Mouse (Mus musculus): ENCODE results near the gene Fgf7. TPM values are rescaled to one million over a fixed set of nuclear protein-coding genes. Genes with fewer than 3 reads are reported as not detected.

The Fgf7 gene
- polyA plus RNA-seq (2017; shearing (Covaris generic)) = not detected

GRCm38 (mm10) chr2:126034379-126035005 is at the start of gene Fgf7:
TSS of gene Fgf7 (plus strand) at chr2:126034658.
- no peak for ATAC-seq

DNA sequence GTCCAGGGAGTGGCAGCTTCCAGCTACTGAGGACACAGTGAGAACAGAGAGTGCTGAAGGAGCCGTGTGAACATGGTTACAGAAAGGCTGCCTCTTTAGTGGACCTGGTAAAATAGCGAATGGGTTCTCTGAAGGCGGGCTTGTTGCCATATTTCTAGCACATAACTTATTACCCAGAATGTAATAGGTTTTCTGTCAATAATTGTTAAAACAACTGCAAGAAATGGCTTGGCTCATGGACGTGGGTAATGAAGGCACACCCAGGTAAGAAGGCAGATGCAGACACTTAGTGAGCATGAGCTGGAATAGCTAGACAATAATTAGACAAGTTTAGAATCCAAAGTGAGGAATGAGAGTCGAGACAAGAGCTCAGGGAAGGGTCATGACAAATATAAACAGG is 32.2 kb upstream of the Fgf7 start:
- no peak for ATAC-seq

GRCm38 (mm10) chr2:126006088-126006487 is 28.4 kb upstream of the Fgf7 start:
- no peak for ATAC-seq

DNA sequence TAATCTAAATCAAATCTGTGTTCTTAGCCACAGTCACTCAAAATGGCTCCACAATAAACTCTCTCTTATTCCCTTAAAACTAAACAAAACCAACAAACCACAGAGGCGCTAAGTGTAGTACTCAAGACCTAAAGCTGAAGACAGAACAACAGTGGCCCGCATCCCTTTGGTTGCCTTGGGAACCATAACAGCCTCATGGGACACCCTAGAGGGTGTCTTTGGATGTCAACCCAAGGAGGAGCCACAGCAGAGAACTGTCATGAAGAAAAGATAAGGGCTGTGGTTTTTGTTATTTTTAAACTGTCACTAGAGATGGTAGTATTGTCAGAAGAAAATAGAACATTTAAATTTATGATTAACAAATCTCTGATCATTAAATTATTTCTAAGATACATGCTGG is 27.7 kb upstream of the Fgf7 start:
- ATAC-seq = no peak

DNA sequence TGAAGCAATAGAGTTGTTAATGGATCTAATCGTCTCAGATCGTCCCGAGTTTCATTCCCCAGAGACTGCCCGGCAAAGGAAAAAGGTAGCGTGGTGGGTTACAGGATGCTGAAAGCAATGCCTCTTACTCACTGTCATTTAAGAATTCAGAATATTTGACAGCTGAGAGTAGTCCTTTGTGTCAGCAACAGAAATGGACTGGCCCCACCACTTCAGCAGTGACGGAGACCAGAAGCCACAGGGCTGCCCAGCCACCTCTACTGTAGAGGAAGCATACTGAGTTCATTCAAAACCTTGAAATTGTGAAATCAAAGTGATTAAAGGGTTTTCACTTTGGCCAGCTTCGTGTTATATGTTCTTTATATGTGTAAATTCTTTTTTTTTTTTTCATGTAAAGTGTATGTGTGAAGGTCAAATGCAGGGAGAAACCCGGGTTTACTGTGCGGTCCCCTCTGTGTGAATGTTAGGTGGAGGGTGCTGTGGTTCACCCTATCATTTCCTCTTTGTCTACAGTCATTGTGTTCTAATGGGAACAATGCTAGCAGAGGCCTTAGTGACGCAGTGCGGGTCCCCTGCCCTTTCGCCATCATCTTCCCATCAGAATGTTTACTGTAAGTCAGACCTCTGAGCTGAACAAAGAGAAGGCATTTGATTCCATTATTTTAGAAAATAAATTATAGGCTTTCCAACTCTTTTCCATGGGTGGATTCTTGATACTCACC is 19.3 kb upstream of the Fgf7 start:
- ATAC-seq = no peak

GRCm38 (mm10) chr2:126015763-126016473 is 18.5 kb upstream of the Fgf7 start:
- no peak for ATAC-seq

DNA sequence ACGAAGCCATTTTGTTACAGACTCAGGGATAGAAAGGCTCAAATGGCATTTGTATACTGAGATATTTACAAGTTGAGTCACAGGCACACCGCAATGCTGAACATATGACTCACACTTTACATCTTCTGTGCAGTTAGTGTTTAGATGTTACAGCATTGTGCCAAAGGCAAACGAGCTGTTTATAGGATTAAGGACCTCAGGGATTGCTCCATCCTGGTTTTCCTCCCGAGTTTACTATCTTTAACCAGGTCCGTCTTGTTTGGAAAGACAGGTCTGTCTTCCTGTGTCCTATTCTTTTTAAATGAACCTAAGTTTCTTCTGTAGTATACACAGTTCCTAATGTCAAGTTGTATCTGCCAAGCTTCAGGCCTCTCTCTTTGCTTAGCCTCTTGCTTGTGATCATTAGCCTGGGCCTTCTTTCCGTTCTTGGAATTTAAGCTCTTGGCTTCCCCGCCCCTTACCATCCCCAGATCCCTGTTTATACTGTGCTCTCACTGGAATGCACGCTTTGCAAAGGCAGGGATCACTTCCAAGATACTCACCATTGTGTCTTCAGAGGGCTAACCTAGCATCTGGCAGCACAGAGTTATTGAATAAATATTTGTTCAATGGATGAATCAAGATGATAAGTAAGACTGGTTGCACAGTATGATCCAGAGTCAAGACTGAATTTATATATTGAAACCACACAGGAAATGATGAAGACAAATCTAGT is 3.1 kb upstream of the Fgf7 start:
- ATAC-seq = no peak

- no peak for ATAC-seq
Measured at GRCm38 (mm10) chr2:126033114-126033972, 1.1 kb upstream of the Fgf7 start.

DNA sequence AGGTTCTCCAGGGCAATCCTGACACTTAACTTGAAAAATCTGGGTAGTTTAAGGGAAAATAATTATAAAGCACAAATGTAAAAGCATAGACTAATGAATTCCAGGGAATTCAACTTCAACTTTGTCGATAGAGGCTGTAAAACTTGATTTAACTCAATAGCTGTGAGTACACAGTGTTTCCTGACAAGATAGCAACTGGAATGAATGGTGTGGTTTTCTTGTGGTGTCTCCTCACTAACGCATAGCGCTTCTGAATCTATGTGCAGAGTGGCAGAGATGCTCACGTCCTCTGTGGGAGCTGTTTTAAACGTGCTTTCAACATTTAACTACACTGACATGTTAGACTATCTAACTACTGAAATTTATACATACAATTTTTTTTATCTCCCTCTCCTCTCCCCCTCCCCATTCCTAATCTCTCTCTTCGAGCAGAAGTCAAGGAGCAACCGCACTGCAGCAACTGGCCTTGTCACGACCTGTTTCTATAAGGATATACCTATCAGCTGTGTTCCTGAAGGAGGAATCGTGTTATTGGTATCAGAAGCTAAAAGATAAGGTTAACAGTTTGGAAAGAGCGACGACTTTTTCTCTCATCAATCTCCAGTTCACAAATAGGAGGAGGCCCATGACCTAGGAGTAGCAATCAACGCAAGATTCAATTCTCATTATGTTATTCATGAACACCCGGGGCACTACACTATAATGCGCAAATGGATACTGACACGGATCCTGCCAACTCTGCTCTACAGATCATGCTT is 734 bp downstream of the Fgf7 start:
- ATAC-seq = no peak

DNA sequence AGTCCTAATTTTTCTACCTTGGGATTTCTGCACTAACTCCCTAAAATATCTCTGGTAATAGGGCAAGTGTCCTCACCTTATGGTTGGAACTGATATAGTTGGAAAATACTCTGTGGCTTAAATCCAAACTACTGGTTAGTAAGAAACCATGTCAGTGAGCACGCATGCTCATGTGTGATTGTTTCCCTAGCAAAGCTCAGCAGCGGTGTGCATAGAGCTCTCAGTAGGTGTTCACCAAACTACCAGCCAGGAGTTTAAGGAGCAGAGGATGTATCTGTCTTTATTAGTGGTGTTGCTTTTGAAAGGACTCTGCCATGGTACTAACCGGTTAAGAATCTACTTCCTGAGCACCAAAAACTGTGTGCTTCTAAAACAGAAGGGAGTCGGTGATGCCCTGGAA is 1.7 kb downstream of the Fgf7 start:
- no peak for ATAC-seq

DNA sequence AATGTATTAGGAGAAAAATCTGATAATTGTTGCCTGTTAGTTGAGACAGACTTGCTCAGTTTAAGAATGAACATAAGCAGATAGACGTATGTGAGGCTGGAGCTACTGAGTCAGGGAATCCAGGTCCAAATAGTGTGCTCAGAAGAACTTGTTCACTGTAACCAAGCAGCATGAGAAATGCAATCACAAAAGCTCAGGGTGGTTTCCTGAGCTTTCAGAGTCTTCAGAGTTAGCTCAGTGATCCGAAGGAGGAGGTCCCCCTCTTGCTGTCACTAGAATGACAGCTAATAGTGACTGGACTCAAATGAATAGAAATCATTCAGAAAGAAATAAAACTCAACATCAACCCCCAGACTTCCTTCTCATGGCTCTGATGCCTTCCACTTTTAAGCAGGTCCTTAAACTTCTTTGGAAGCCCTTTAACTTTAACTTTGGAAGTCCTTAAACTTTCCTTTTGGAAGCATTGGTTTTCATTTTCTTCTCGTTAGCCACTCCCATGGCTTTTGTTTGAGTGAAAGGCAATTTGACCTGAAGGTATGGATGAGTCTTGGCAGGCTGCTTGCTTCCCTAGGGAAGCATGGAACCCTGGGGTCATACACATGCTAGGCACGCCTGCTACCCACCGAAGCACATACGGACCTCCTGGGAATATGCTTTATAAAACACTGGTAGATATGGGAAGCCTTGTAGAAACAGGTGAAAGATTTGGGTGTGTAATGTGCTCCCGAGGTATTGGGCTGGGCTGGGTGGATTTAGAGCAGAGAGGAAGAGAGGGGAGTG is 4.0 kb downstream of the Fgf7 start:
- no peak for ATAC-seq

DNA sequence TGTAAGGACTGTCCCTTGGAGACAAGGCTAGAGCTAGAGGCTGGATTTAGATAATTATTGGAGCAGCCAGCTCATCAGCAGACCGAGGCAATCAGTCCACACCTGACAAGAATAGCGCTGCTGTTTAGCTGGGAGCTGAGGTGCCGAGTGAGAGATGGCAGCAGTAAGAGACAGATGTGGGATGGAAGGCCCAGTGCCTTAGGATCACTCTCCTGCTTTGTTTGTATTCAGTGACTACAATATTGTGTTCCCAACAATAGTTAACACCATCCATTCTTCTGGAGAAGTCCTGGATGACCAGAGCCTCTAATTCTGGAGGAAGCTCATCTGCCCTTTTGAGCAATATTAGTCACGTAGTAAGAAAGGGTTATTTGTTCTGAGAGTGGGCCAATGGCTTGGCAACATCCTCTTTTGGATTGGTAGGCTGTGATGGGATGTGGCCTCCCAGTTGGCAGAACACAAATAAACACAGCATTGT is 5.0 kb downstream of the Fgf7 start:
- ATAC-seq = no peak

GRCm38 (mm10) chr2:126040651-126041050 is 6.2 kb downstream of the Fgf7 start:
- no peak for ATAC-seq

DNA sequence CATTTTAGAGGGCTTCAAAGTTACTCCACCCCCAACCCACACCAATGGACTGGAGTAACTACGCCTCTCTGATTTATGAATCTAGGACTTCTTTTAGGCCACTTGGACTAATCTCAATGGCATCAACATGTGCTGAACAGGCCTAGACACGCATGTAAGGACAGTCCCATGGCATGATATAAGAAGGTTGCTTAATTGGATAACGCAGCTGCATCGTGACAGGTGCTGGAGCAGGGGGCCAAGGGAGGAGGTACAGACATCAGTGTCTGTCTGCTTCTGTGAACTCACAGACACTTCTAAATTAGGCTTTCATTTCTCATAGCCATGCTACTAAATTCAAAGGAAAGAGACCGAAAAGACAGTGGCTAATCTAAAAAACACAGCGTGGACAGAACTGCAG is 6.8 kb downstream of the Fgf7 start:
- ATAC-seq = no peak

DNA sequence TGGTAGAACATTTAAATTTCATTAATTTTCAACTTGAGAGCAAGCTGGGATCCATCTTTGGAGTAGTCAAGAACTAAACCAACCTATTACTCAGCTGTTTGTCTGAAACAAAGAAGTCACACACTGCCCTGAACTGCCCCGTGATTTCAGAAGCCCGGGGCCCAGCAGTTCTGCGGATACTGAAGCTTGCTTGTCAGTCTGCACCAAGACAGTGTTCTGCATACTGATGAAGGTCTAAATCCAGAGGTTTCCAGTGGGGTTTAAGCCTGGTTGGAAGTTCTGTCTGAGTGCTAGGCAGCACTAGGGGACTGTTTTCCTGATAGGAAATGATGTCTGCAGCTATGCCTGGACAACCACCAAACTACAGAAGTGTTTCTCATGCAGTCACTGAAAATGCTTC is 8.2 kb downstream of the Fgf7 start:
- ATAC-seq = no peak

GRCm38 (mm10) chr2:126045621-126046020 is 11.2 kb downstream of the Fgf7 start:
- ATAC-seq = no peak

- ATAC-seq = no peak
Measured at GRCm38 (mm10) chr2:126052749-126053557, 18.5 kb downstream of the Fgf7 start.

GRCm38 (mm10) chr2:126053657-126054056 is 19.2 kb downstream of the Fgf7 start:
- ATAC-seq = no peak

DNA sequence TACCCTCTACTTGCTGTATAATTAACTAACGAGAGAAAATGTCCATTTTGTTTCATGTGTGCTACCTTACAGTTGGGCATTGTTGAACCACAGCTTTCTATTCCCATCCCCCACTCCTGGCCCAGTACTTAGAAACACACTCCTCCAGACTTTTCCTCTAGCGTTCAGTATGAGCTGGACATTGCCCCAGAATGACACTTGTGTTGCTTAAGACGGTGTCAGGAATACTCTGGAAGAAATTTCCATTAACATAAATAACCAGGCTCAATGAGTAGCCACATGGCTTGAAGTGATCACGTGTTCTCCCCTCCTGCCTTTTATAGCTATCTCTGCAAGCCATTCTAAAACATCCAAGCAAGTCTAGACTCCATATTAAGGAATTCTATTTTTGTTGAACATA is 26.1 kb downstream of the Fgf7 start:
- ATAC-seq = no peak
